Mouse (Mus musculus) hematopoietic stem cell, adult 5-6 weeks (primary cell): ENCODE data around the gene Slc25a12. TPM values are rescaled to one million over a fixed set of nuclear protein-coding genes. Genes with fewer than 3 reads are reported as not detected.

ENCODE experiments used
- ATAC-seq, 2 experiments: fragments of 125-278 bp in 1 of 2; replicated peaks in 1 of 2; 2 replicates each; pipeline ENCODE4 v1.8.0; 2016 to 2017; ENCODE audit warnings: inconsistent platforms in 2 of 2, mild to moderate bottlenecking in 2 of 2, moderate number of reproducible peaks in 2 of 2, low read depth in 1 of 2, moderate TSS enrichment in 1 of 2; ENCODE audit not compliant: low FRiP score in 2 of 2, poor library complexity in 2 of 2, severe bottlenecking in 2 of 2, insufficient read depth in 1 of 2, low TSS enrichment in 1 of 2
- total RNA-seq: library from RNA; stranded (forward); fragments of 172-1452, 232-1000 nt; gene quantifications from 2 replicates; pipeline ENCODE4 v1.2.3, GENCODE M21; 2017

Gene Slc25a12
- total RNA-seq, 1 experiment from 2014 or later: 45.8 TPM

DNA sequence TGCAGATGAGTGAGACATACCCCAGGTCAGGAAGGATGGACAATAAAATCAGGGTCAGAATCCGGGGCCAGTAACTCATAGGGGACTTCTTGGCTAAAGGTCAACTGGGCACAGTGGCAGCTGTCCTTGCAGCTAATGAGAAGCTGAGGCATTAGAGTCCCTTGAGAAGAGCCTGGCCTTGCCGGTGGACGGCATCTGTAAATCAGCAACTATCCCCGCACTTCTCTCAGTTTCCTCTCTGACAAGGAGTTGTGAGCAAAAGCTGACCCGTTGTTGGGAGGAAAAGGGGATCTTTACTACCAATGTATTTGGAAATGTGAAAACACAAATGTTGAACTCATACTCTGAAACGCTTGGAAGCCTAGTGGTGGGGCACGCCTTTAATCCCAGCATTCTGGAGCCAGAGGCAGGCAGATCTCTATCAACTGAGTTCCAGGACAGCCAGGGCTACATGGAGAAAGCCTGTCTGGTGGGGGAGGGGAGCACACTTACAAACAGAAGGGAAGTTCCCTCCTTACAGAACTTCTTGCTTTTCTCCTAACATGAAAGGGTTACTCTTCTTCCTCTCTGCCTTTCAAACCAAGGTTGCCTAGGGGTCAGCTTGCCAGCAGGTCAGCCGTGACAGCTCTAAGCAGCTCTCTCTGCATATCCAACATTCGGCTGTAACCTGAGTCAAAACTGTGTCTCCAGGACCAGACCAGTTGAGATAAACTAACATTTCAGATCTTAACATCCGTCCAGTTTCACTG lies 14.1 kb downstream of the Slc25a12 start:
- no peak for ATAC-seq

GRCm38 (mm10) chr2:71351727-71351987 lies 15.9 kb downstream of the Slc25a12 start:
- no peak for ATAC-seq

DNA sequence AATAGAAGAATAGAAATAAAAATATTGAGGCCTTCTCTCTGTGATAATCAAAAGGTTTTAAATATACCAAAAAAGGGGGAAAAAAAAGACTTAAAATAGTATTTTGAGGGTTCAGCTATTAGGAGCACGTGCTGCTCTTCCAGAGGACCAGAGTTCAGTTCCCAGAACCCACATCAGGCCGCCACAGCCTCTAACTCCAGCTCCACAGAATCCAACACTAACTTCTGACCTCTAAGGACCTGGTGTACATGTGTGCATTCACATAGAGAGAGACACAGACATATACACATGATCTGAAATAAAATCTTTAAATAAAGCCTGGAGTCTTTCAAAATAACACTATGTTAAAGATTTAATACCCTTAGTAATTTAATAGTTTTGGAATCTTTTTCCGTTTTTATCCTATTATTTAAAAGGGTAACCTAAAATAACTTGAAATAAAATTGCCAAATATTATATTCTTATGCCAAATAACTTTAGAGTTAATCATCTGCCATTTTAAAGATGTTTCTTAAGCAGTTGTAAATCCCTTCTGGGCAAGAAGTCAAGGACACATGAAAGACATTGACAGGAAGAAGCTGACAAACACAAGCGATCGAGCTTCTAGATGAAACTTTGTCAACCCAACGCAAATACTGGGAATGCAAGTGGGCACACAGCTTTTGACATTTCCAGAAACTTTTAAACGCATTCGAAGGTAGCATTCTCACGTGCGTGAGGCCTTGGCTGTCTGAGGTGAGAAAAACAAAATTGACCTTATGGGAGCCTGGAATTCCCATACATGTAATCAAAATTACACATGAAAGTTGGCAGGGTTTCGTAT lies 16.4 kb downstream of the Slc25a12 start:
- no peak for ATAC-seq

- ATAC-seq: no peak
Observed at GRCm38 (mm10) chr2:71350181-71350580, 17.4 kb downstream of the Slc25a12 start.

GRCm38 (mm10) chr2:71349511-71349910 lies 18.0 kb downstream of the Slc25a12 start:
- ATAC-seq: no peak

- ATAC-seq: no peak
Observed at GRCm38 (mm10) chr2:71347732-71348490, 19.6 kb downstream of the Slc25a12 start.

- no peak for ATAC-seq
Observed at GRCm38 (mm10) chr2:71347160-71347559, 20.4 kb downstream of the Slc25a12 start.

DNA sequence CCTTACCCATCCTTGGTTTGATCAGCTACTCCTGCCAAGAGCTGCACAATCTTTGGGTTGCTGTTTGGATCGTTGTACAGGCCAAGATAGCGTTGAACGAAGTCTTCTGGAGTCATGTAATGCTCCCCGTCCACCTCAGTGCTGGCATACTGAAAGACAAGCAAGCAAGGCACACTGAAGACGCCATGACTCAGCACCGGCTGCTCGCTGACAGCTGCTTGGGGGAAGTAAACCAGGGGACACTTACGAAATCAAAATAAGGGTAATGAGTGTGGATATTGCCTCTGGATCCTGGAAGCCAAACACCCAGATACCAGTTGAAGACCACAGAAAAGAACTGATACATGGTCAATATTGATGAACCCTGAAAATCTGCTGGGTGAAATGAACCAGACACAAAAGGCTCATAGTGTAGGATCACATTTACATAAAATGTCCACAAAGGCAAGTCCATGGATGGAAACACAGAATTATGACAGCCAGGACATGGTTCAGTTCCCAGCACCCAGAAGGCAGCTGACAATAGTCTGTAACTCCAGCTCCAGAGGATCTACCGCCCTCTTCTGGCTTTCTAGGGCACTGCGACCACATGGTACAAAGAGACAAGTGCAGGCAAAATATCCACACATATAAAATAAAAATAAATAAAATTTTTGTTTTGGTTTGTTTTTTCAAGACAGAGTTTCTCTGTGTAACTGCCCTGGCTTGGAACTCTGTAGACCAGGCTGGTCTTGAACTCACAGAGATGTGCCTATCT lies 23.5 kb downstream of the Slc25a12 start:
- ATAC-seq: peak in 1 of 2 experiments; percentile 39; a peak in 1 of 4 replicates

DNA sequence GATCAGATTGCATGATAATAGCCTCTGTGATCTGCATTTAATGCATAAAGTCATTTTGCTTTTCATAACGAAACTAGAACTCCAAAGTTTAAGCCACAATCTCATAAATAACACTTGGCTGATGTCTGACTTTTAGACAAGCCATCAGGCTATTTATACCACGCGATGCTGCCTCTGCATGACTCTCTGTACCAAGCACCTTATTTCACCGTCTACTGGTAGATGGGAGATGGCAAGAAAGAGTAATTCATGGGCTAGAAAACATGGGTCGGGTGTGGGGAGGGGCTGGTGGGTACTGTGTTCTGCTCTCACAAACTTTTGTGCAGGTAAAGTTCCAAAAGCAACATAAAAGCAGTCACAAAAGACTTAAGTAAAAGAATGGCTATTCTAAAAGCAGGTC lies 27.4 kb downstream of the Slc25a12 start:
- ATAC-seq: no peak

DNA sequence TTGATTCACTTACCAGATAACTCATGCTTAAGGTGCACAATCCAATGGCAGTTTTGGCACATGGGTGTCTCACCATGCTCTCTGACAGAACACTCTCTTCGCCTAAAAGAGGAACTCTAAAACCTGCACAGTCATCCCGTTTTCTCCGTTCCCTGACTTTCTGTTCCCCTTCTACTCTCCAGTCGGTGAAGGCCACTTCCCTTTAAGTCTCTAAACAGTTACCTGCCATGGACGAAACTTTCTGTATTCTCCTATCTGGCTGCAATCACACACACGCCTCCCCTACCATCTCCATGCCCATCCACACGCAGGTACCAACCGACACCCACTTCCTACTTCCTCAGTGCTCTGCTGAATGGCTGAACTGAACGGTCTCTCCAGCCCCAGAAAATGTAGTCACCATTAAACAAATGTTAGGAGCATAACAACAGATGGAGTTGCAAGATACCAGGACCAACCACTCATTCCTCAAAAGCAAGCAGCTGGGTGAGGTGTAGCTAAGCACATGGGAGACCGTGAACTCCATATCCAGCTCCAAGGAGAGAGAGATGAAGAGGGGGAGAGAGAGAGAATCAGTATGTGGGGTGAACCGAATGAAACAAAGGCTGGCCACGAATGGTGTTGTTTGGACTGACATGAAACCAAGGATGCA lies 29.3 kb downstream of the Slc25a12 start:
- ATAC-seq: peak; percentile 93 to 94

GRCm38 (mm10) chr2:71336631-71337030 lies 30.9 kb downstream of the Slc25a12 start:
- no peak for ATAC-seq

DNA sequence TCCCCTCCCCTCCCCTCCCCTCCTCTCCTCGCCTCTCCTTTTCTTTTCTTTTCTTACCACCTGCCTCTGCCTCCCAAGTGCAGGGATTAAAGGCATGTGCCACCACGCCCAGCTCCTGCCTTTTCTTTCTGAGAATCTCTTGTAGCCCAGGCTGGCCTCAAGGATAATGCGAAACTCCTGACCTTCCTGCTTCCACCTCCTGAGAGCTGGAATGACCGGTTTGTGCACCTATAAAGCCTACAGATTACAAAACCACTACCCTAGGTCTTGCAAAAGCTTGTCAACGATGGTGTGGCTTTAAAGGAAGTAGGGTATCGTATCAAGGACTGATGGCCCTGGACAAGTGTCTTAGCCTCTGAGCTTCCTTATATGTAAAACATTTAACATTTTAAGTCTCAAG lies 31.3 kb downstream of the Slc25a12 start:
- ATAC-seq: no peak

DNA sequence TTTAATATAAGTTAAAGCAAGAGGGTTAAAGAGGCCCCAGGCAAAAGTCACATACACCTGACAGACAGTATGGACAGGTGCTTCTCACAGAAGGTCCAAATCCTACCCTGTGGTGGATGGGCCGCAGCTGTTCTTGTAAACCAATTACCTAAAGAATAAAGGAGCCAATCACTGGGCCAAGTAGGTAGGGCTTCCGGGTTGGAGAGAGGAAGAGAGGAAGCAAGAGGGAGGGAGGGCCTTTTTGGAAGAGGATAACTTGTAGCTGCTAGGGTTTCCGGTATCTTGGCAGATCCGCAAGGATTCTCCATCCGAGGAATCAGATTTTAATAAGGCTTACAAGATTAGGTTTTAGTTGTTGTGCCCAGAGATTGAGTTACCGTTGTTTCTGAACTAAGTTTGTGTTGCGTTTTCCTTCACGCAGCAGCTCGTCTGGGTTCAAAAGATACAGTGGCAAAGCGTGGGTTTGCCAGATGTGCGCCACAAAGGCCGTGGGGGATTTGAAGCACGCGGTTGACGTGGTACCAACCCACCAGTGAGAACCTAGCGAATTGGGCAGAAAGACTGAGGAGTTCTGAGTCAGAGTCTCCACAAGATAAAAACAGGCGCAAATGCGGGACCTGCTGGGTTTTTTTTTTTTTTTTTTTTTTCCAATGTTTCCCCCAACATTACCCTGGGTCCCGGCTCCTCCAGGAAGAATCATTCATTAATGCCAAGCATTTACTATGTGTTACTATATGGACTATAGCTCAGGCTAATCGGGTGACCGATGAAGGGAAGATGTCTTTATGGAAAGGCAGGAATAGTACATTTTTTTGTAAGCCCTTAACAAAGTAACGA lies 33.3 kb downstream of the Slc25a12 start:
- no peak for ATAC-seq

GRCm38 (mm10) chr2:71329761-71330160 lies 37.8 kb downstream of the Slc25a12 start:
- no peak for ATAC-seq

- ATAC-seq: no peak
Observed at GRCm38 (mm10) chr2:71328391-71329160, 39.0 kb downstream of the Slc25a12 start.

- peak in 1 of 2 experiments; percentile 37; a peak in 1 of 4 replicates for ATAC-seq
Observed at GRCm38 (mm10) chr2:71327715-71328114, 39.8 kb downstream of the Slc25a12 start.
